Mouse (Mus musculus) spleen, adult 2 months (tissue): ENCODE measurements at regions not wholly inside any gene's neighbourhood (a gene's known extent, or its start where the extent isn't known, plus 50 kb on each side); places are given as distances from the start of the nearest gene placed in this dataset.

Experiments
- DNase-seq, 2 experiments: peaks; one replicate each; pipeline versions ENCODE4 v3.0.0 to v3.0.0-alpha.2; 2012 to 2021; ENCODE audit warnings: low spot score in 2 of 2, low read depth in 1 of 2
- H3K27ac ChIP-seq: fragments of 200-500 bp; 2 replicates; pipeline ENCODE4 v1.5.1; 2012; ENCODE audit warnings: low read length, inconsistent platforms; ENCODE audit not compliant: insufficient read depth
- H3K27me3 ChIP-seq: fragments of 200-500 bp; 2 replicates; pipeline ENCODE4 v1.6.1; 2012; ENCODE audit warnings: mild to moderate bottlenecking, moderate library complexity, low read length, inconsistent platforms; ENCODE audit not compliant: control insufficient read depth, insufficient read depth
- H3K36me3 ChIP-seq: fragments of 200-500 bp; 2 replicates; pipeline ENCODE4 v1.6.1; 2012; ENCODE audit warnings: mild to moderate bottlenecking, low read length, inconsistent platforms; ENCODE audit not compliant: control insufficient read depth, insufficient read depth
- H3K4me1 ChIP-seq: fragments of 200-500 bp; 2 replicates; pipeline ENCODE4 v1.6.1; 2011; ENCODE audit warnings: inconsistent platforms; ENCODE audit not compliant: control insufficient read depth, insufficient read depth, insufficient read length
- H3K4me3 ChIP-seq: fragments of 200-500 bp; 2 replicates; pipeline ENCODE4 v1.5.1; 2011; ENCODE audit warnings: mild to moderate bottlenecking, inconsistent platforms; ENCODE audit not compliant: insufficient read depth, insufficient read length; ENCODE audit errors: extremely low read depth
- CTCF ChIP-seq: fragments of 200-500 bp; IDR thresholded peaks from 2 replicates; pipeline ENCODE4 v1.5.1; 2011; ENCODE audit warnings: mild to moderate bottlenecking, inconsistent platforms; ENCODE audit not compliant: insufficient read depth, insufficient read length, insufficient replicate concordance; ENCODE audit errors: extremely low read depth
- POLR2A ChIP-seq: fragments of 200-500 bp; IDR thresholded peaks from 2 replicates; pipeline ENCODE4 v1.6.1; 2011; ENCODE audit warnings: low read depth, low read length, inconsistent platforms
- WGBS: fragments of 180-500 bp; shearing (Covaris S2); methylation state at CpG from one replicate; pipeline ENCODE4 v1.1.7; 2018; 5-methylcytosine and 5-hydroxymethylcytosine counted together

DNA sequence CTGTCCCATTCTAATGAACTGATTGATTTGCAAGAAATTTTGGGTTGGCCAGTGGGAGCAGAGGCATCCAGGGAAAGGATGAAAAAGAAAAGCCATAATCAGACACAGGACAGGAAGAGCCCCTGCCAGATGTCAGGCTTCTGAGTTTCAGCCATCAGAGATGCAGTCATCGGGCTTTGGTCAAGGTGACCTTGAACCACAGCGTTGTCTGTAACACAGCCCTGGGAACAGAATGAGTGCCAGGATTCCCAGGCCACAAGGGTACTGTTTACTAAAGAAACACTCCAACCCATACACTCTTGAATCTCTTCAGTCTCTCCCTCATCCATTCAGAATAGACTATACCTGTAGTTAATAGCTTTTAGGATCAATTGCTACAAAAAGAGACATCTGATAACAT lies 239.0 kb downstream of the Rplp1 start:
- Histone ChIP-seq H3K27ac (no peak overlapping the region), H3K4me1 (peaks cover 30% of the 10 kb centered on the region), H3K36me3 (no peaks in the 10 kb centered on the region), H3K27me3 (no peaks in the 10 kb centered on the region), H3K4me3 (no peak overlapping the region)
- WGBS = 96% methylated on average over 2 of the region's 2 CpGs
- no peak for DNase-seq
- TF ChIP-seq POLR2A = no peak
- no peak for TF ChIP-seq CTCF

DNA sequence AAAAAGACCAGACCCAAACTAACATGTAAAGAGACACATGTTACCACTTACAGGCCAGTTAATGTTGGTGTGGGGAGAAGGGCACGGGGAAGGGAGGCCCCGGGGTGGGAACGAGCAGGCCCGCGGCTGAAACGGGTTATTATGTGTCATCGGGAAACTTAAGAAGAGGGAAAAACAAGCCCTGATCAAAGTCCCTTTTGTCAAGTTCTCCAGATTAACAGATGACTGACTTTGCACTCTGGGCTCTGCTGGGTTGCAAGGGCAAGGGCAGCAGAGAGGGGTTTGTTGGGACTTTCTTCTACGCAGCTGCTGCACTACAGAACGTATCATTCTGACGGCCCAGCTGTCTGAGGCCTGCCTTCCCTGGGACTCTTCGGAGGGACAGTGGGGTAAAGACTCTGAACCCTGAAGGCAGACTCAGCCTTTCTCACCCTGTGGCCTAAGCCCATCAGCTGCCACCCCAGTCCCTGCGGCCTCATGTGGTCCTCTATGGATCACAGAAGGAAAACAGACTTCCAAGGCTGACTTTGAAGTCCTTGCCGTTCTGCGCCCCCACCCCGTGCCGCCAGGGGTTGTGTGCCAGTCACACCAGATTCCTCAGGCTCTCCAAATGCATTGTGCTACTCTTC lies 240.7 kb downstream of the Rplp1 start:
- Histone ChIP-seq H3K27me3 (no peaks in the 10 kb centered on the region), H3K4me3 (no peak overlapping the region), H3K36me3 (no peaks in the 10 kb centered on the region), H3K27ac (no peak overlapping the region), H3K4me1 (peaks cover 30% of the 10 kb centered on the region; the same call in 1 of the 2 replicates)
- 93% methylated on average over 16 of the region's 16 CpGs for WGBS
- TF ChIP-seq CTCF (no peak), POLR2A (no peak)
- DNase-seq = no peak

DNA sequence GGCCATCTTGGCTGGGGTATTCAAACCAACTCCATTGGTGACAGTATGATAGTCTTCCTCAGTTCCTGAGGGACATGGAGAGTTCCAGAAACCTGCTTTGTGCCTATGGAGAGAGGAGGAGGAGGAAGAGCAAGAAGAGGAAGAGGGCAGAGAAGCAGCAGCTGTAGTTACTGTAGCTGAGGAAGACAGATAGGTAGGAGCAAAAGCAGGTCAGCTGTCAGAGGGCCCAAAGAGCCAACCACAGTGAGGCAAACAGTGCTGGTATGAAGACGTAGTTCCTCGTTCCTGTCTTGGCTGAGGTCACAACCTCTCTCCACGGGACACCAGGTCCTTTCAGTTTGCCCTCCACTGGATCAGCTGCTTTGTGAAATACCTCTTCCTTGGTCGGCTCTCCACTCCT lies 243.4 kb downstream of the Rplp1 start:
- no peaks in the 10 kb centered on the region for H3K27me3 ChIP-seq
- no peak overlapping the region for H3K4me3 ChIP-seq
- TF ChIP-seq POLR2A (no peak), CTCF (no peak)
- 41% methylated on average over 4 of the region's 4 CpGs for WGBS
- peaks cover 43% of the 10 kb centered on the region for H3K4me1 ChIP-seq
- DNase-seq = no peak
- peak overlapping the region; percentile 85 for H3K27ac ChIP-seq
- no peaks in the 10 kb centered on the region for H3K36me3 ChIP-seq

DNA sequence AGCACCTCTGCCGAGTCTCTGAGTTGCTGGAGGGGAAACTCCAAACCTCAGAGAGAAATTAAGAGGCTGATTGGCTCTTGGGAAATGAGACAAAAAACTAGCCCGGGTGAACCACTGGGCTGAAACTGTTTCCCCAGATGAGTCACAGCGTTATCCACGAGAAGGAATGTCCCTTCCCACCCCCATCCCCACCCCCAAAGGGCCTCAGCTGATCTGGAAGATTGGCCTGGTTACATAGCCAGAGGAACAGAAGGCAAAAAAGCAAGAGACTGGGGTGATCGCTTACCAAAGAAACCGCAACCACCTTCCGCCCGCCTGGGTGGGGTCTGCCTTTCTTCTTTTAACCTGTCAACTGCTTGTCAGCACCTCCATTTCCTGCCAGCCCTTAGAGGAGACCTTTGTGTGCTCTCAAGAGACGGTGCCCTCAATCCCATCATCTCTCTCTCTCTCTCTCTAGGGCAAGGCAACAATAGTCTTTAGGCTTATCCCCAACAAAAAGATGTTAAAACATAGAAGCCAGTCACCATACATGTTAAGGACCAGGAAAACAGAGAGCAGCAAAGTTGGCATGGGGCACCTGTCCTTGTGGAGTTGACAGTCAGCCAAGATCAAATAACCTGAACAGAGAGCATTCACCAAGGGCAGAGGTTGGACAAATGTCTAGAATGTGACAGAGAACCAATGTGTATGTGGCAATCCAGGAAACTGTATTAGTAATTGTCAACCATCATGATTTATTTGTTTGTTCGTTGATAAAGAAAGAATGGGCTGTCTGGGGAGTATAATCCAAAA lies 244.4 kb downstream of the Rplp1 start:
- H3K27ac ChIP-seq = peak overlapping the region; percentile 85
- WGBS = 13% methylated on average over 10 of the region's 10 CpGs
- no peak overlapping the region for H3K4me3 ChIP-seq
- peak; percentile 65 to 80 for DNase-seq
- H3K4me1 ChIP-seq = peaks cover 47% of the 10 kb centered on the region
- TF ChIP-seq CTCF = no peak
- TF ChIP-seq POLR2A = no peak
- H3K27me3 ChIP-seq = no peaks in the 10 kb centered on the region
- no peaks in the 10 kb centered on the region for H3K36me3 ChIP-seq

DNA sequence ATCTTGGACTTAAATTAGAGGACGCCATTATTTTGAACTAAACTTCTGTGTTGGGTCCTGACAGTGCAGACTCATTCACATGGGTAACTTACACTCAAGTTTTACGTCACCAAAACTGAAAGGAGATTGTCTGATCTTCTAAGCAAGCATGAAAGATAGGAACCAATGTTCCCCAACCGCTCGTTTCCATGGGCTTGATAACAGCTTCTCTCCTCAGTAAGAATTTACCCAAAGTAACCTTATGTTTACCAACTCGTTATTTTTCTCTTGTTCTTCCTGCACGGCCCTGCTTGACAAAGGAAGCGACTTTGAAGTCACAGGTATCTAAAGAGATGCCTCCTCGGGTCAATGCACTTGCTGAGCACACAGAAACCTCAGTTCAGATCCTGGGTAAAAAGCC lies 245.6 kb downstream of the Rplp1 start:
- 35% methylated on average over 8 of the region's 8 CpGs for WGBS
- H3K4me1 ChIP-seq = peaks cover 54% of the 10 kb centered on the region
- no peak for DNase-seq

DNA sequence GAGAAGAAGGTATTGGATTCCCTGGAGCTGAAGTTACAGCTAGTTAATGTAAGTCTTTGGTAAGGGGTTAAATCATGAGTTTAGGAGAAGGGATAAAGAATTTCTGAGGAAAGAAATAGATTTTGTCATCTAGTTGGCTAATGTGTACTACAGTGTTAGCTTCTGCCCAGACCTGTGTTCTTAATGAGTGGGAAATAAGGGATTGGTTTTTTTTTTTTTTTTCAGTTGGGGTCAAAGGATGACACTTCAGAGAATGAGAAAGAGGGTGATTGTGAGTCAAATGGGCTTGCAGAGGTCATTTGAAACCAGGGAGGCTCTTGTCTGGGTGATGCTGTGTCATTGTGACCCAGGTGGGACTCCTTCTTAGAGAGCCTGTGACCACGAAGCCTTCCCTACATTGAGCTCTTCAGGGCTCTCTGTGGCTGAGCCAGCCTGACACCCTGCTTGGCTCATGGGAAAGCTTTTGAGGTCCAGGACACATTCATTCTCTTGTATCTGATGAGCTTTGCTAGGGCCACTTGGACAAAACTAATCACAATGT lies 246.1 kb downstream of the Rplp1 start:
- Histone ChIP-seq H3K27me3 (no peaks in the 10 kb centered on the region), H3K27ac (peak overlapping the region; percentile 85), H3K4me3 (no peak overlapping the region), H3K4me1 (peaks cover 54% of the 10 kb centered on the region), H3K36me3 (no peaks in the 10 kb centered on the region)
- no peak for TF ChIP-seq CTCF
- no peak for TF ChIP-seq POLR2A
- WGBS = 48% methylated on average over 1 of the region's 1 CpGs
- no peak for DNase-seq

More for the DNA sequence above, 245.6 kb downstream of the Rplp1 start:
- peak overlapping the region; percentile 85 for H3K27ac ChIP-seq
- TF ChIP-seq CTCF = no peak
- H3K36me3 ChIP-seq = no peaks in the 10 kb centered on the region
- H3K4me3 ChIP-seq = no peak overlapping the region
- no peaks in the 10 kb centered on the region for H3K27me3 ChIP-seq

DNA sequence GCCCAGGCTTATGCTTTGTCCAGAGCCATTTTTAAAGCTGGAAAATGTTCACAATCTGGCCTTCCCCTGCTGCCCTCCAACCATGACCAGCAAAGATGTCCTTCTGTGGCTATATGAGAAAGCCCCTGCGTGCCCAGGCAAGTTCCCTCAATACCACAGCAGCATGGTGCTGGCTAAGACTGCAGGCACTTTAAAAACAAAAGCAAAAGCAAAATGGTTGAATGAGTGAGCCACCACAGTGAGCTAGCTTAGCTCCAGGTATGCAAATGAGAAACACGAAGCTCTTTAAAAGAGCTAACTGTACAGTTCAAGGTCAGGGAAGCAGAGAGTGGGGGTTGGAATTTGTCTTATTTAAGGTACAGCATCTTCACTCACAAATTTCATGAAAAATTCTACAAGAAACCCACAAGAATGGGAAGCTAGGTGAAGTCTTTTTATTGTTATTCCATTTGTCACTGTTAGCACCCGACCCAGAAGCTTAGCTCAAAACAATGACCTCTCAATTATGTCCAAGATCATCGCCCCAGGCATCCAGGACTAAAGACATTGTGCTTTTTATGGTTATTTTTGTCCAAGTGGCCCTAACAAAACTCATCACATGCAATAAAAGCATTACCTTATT lies 246.8 kb downstream of the Rplp1 start:
- DNase-seq = peak; percentile 42 to 54
- Histone ChIP-seq H3K4me3 (no peak overlapping the region), H3K36me3 (no peaks in the 10 kb centered on the region), H3K4me1 (peaks cover 57% of the 10 kb centered on the region), H3K27me3 (no peaks in the 10 kb centered on the region), H3K27ac (peak overlapping the region; percentile 71)
- 35% methylated on average over 4 of the region's 4 CpGs for WGBS
- TF ChIP-seq POLR2A = no peak
